Mouse (Mus musculus) embryonic facial prominence, embryonic 15.5 days (tissue): Measurements from ENCODE around the gene 1700122O11Rik. TPM values are rescaled to one million over a fixed set of nuclear protein-coding genes. Genes with fewer than 3 reads are reported as not detected.

Experiments
- ATAC-seq: fragments of 200-750 bp; cut with Nextera tagmentation; 2 replicates; pipeline ENCODE4 v1.8.0; 2017; ENCODE audit warnings: low read depth, moderate TSS enrichment; ENCODE audit not compliant: insufficient number of reproducible peaks, low FRiP score, low TSS enrichment
- H3K27ac ChIP-seq: fragments of 300-500 bp; sonication (generic); replicated peaks from 2 replicates; pipeline ENCODE4 v1.5.1; 2015; ENCODE audit warnings: mild to moderate bottlenecking, inconsistent platforms
- H3K27me3 ChIP-seq: fragments of 300-500 bp; sonication (generic); 2 replicates; pipeline ENCODE4 v1.6.1; 2015; ENCODE audit warnings: inconsistent platforms
- H3K36me3 ChIP-seq: fragments of 300-500 bp; sonication (generic); 2 replicates; pipeline ENCODE4 v1.6.1; 2015; ENCODE audit warnings: mild to moderate bottlenecking, inconsistent platforms
- H3K4me1 ChIP-seq: fragments of 300-500 bp; sonication (generic); 2 replicates; pipeline ENCODE4 v1.6.1; 2015; ENCODE audit warnings: inconsistent platforms
- H3K4me2 ChIP-seq: fragments of 300-500 bp; sonication (generic); replicated peaks from 2 replicates; pipeline ENCODE4 v1.6.1; 2015; ENCODE audit warnings: mild to moderate bottlenecking, inconsistent platforms
- H3K4me3 ChIP-seq: fragments of 300-500 bp; sonication (generic); replicated peaks from 2 replicates; pipeline ENCODE4 v1.5.1; 2015; ENCODE audit warnings: mild to moderate bottlenecking, inconsistent platforms
- H3K9ac ChIP-seq: fragments of 300-500 bp; sonication (generic); 2 replicates; pipeline ENCODE4 v1.6.1; 2015; ENCODE audit warnings: inconsistent platforms
- H3K9me3 ChIP-seq: fragments of 300-500 bp; sonication (generic); replicated peaks from 2 replicates; pipeline ENCODE4 v1.6.1; 2016; ENCODE audit warnings: inconsistent platforms
- WGBS: fragments of 180-500 bp; shearing (Covaris S2); methylation state at CpG from one replicate; pipeline ENCODE4 v1.1.7; 2015; 5-methylcytosine and 5-hydroxymethylcytosine counted together
- polyA plus RNA-seq: library from polyadenylated mRNA; unstranded; fragments of >200 nt; fragmentation: Nextera tagmentation; extraction: Ambion mirVana; gene quantifications from 2 replicates; pipeline ENCODE4 v1.2.1, GENCODE M21; 2015

The 1700122O11Rik gene
- polyA plus RNA-seq: not detected in 2 replicates

GRCm38 (mm10) chr17:48038193-48038592, at the start of gene 1700122O11Rik:
1700122O11Rik (minus strand) TSS chr17:48038293.
- H3K4me2 ChIP-seq: no peak within 1 kb of the TSS
- no peaks in the 10 kb centered on the region; the same call in 1 of the 2 replicates for H3K27me3 ChIP-seq
- H3K9me3 ChIP-seq: no peaks in the 10 kb centered on the region
- ATAC-seq: no peak
- H3K4me3 ChIP-seq: no peak within 1 kb of the TSS
- H3K9ac ChIP-seq: no peak within 1 kb of the TSS
- no peak within 1 kb of the TSS for H3K27ac ChIP-seq
- H3K4me1 ChIP-seq: peaks cover 23% of the 10 kb centered on the region
- 93% methylated on average over 2 of the region's 2 CpGs for WGBS
- H3K36me3 ChIP-seq: no peaks in the 10 kb centered on the region

GRCm38 (mm10) chr17:48080626-48081025, 42.5 kb upstream of the 1700122O11Rik start:
- Histone ChIP-seq H3K4me2 (no peak overlapping the region), H3K36me3 (no peaks in the 10 kb centered on the region), H3K4me1 (no peaks in the 10 kb centered on the region), H3K27me3 (no peaks in the 10 kb centered on the region), H3K27ac (no peak overlapping the region), H3K9me3 (no peaks in the 10 kb centered on the region), H3K4me3 (no peak overlapping the region), H3K9ac (no peak overlapping the region)
- no peak for ATAC-seq
- 38% methylated on average over 3 of the region's 3 CpGs for WGBS

- no peak for ATAC-seq
- no peaks in the 10 kb centered on the region for H3K27me3 ChIP-seq
- no peak overlapping the region for H3K4me3 ChIP-seq
- 11% methylated on average over 5 of the region's 5 CpGs for WGBS
- no peak overlapping the region for H3K9ac ChIP-seq
- H3K4me1 ChIP-seq: peaks cover 34% of the 10 kb centered on the region
- no peak overlapping the region; the same call in 1 of the 2 replicates for H3K27ac ChIP-seq
- no peaks in the 10 kb centered on the region for H3K36me3 ChIP-seq
- H3K4me2 ChIP-seq: no peak overlapping the region
- no peaks in the 10 kb centered on the region for H3K9me3 ChIP-seq
Measured at GRCm38 (mm10) chr17:48067729-48068128, 29.6 kb upstream of the 1700122O11Rik start.

GRCm38 (mm10) chr17:48067083-48067614, 29.1 kb upstream of the 1700122O11Rik start:
- Histone ChIP-seq H3K4me1 (peaks cover 34% of the 10 kb centered on the region), H3K27me3 (no peaks in the 10 kb centered on the region), H3K36me3 (no peaks in the 10 kb centered on the region), H3K9ac (no peak overlapping the region), H3K4me3 (no peak overlapping the region), H3K4me2 (no peak overlapping the region), H3K9me3 (no peaks in the 10 kb centered on the region), H3K27ac (no peak overlapping the region)
- no peak for ATAC-seq
- WGBS: 57% methylated on average over 10 of the region's 10 CpGs

GRCm38 (mm10) chr17:48065081-48065501, 27.0 kb upstream of the 1700122O11Rik start:
- Histone ChIP-seq H3K4me2 (0 out of 2 replicates have a peak overlapping the region, but pooled peaks have one; percentile 8), H3K9me3 (no peaks in the 10 kb centered on the region), H3K36me3 (no peaks in the 10 kb centered on the region), H3K4me1 (peaks cover 34% of the 10 kb centered on the region), H3K27me3 (no peaks in the 10 kb centered on the region), H3K9ac (no peak overlapping the region), H3K4me3 (no peak overlapping the region), H3K27ac (peak overlapping the region; percentile 83)
- no peak for ATAC-seq
- WGBS: 22% methylated on average over 5 of the region's 5 CpGs

GRCm38 (mm10) chr17:48064196-48064843, 26.2 kb upstream of the 1700122O11Rik start:
- peak overlapping the region; percentile 83 for H3K27ac ChIP-seq
- no peak overlapping the region for H3K4me3 ChIP-seq
- 19% methylated on average over 10 of the region's 10 CpGs for WGBS
- H3K36me3 ChIP-seq: no peaks in the 10 kb centered on the region
- H3K27me3 ChIP-seq: peaks cover 2% of the 10 kb centered on the region; the same call in 1 of the 2 replicates
- H3K9ac ChIP-seq: no peak overlapping the region
- H3K4me2 ChIP-seq: no peak overlapping the region
- peaks cover 34% of the 10 kb centered on the region for H3K4me1 ChIP-seq
- peak; percentile 81 for ATAC-seq
- no peaks in the 10 kb centered on the region for H3K9me3 ChIP-seq

GRCm38 (mm10) chr17:48057382-48057781, 19.3 kb upstream of the 1700122O11Rik start:
- Histone ChIP-seq H3K9ac (no peak overlapping the region), H3K9me3 (no peaks in the 10 kb centered on the region), H3K36me3 (no peaks in the 10 kb centered on the region), H3K27me3 (peaks cover 34% of the 10 kb centered on the region), H3K4me1 (peaks cover 16% of the 10 kb centered on the region), H3K4me2 (no peak overlapping the region), H3K4me3 (no peak overlapping the region), H3K27ac (no peak overlapping the region)
- WGBS: 8% methylated on average over 12 of the region's 12 CpGs
- ATAC-seq: no peak

- H3K27ac ChIP-seq: no peak overlapping the region
- no peaks in the 10 kb centered on the region for H3K36me3 ChIP-seq
- peaks cover 34% of the 10 kb centered on the region for H3K27me3 ChIP-seq
- no peaks in the 10 kb centered on the region for H3K9me3 ChIP-seq
- H3K9ac ChIP-seq: no peak overlapping the region
- no peak overlapping the region for H3K4me3 ChIP-seq
- WGBS: 34% methylated on average over 20 of the region's 20 CpGs
- ATAC-seq: no peak
- no peak overlapping the region for H3K4me2 ChIP-seq
- H3K4me1 ChIP-seq: peaks cover 16% of the 10 kb centered on the region
Measured at GRCm38 (mm10) chr17:48055076-48055816, 17.2 kb upstream of the 1700122O11Rik start.

- H3K9me3 ChIP-seq: no peaks in the 10 kb centered on the region
- H3K27me3 ChIP-seq: peaks cover 29% of the 10 kb centered on the region
- no peak overlapping the region for H3K27ac ChIP-seq
- no peak overlapping the region for H3K4me3 ChIP-seq
- 89% methylated on average over 2 of the region's 2 CpGs for WGBS
- H3K9ac ChIP-seq: no peak overlapping the region
- H3K36me3 ChIP-seq: no peaks in the 10 kb centered on the region
- peaks cover 16% of the 10 kb centered on the region for H3K4me1 ChIP-seq
- H3K4me2 ChIP-seq: no peak overlapping the region
- ATAC-seq: no peak
Measured at GRCm38 (mm10) chr17:48053646-48054045, 15.6 kb upstream of the 1700122O11Rik start.

- Histone ChIP-seq H3K27ac (no peak overlapping the region), H3K27me3 (peaks cover 20% of the 10 kb centered on the region), H3K4me1 (peaks cover 7% of the 10 kb centered on the region), H3K4me2 (no peak overlapping the region), H3K9ac (no peak overlapping the region), H3K4me3 (no peak overlapping the region), H3K36me3 (no peaks in the 10 kb centered on the region), H3K9me3 (no peaks in the 10 kb centered on the region)
- no peak for ATAC-seq
- 75% methylated on average over 10 of the region's 10 CpGs for WGBS
Measured at GRCm38 (mm10) chr17:48052338-48053067, 14.4 kb upstream of the 1700122O11Rik start.
